Mouse (Mus musculus) stomach, embryonic 16.5 days (tissue): ENCODE results near the gene Gm20715. TPM values are rescaled to one million over a fixed set of nuclear protein-coding genes. Genes with fewer than 3 reads are reported as not detected.
"Not testable (repeated sequence)": the region's sequence is repeated elsewhere in the genome, so short reads cannot be mapped to it uniquely, and the experiment has no call there.

ENCODE experiments used
- ATAC-seq: fragments of 200-750 bp; cut with Nextera tagmentation; 2 replicates; pipeline ENCODE4 v1.8.0; 2017; ENCODE audit warnings: moderate number of reproducible peaks, moderate TSS enrichment; ENCODE audit not compliant: insufficient read depth, low FRiP score
- H3K27ac ChIP-seq: fragments of 300-500 bp; sonication (generic); 2 replicates; pipeline ENCODE4 v1.5.1; 2014; ENCODE audit warnings: low read length
- H3K27me3 ChIP-seq: fragments of 300-500 bp; sonication (generic); 2 replicates; pipeline ENCODE4 v1.6.1; 2014; ENCODE audit warnings: low read length, control low read depth, mixed read lengths; ENCODE audit not compliant: control insufficient read depth, insufficient read depth
- H3K36me3 ChIP-seq: fragments of 300-500 bp; sonication (generic); 2 replicates; pipeline ENCODE4 v1.6.1; 2014; ENCODE audit warnings: low read length; ENCODE audit not compliant: control insufficient read depth, insufficient read depth
- H3K4me1 ChIP-seq: fragments of 300-500 bp; sonication (generic); 2 replicates; pipeline ENCODE4 v1.6.1; 2014; ENCODE audit warnings: low read length, control low read depth, mixed read lengths; ENCODE audit not compliant: control insufficient read depth, insufficient read depth
- H3K4me2 ChIP-seq: fragments of 300-500 bp; sonication (generic); 2 replicates; pipeline ENCODE4 v1.6.1; 2014; ENCODE audit warnings: low read depth, low read length, mixed read lengths
- H3K4me3 ChIP-seq: fragments of 300-500 bp; sonication (generic); replicated peaks from 2 replicates; pipeline ENCODE4 v1.5.1; 2014; ENCODE audit warnings: mild to moderate bottlenecking, low read length
- H3K9ac ChIP-seq: fragments of 300-500 bp; sonication (generic); 2 replicates; pipeline ENCODE4 v1.6.1; 2014; ENCODE audit warnings: low read length
- H3K9me3 ChIP-seq: fragments of 300-500 bp; sonication (generic); replicated peaks from 2 replicates; pipeline ENCODE4 v1.6.1; 2016; ENCODE audit warnings: low read length, control low read depth; ENCODE audit not compliant: control insufficient read depth
- WGBS: fragments of 180-500 bp; shearing (Covaris S2); extraction: QIAGEN DNeasy Blood & Tissue Kit; methylation state at CpG from one replicate; pipeline ENCODE4 v1.1.7; 2014; 5-methylcytosine and 5-hydroxymethylcytosine counted together
- polyA plus RNA-seq: library from polyadenylated mRNA; unstranded; fragments of >200 nt; fragmentation: Nextera tagmentation; extraction: Ambion mirVana; gene quantifications from 2 replicates; pipeline ENCODE4 v1.2.1, GENCODE M21; 2015

The Gm20715 gene
- not detected in 2 replicates for polyA plus RNA-seq

- H3K27ac ChIP-seq: no peak within 1 kb of the TSS
- no peaks in the 10 kb centered on the region for H3K4me1 ChIP-seq
- no peak within 1 kb of the TSS for H3K9ac ChIP-seq
- no peaks in the 10 kb centered on the region for H3K27me3 ChIP-seq
- no peaks in the 10 kb centered on the region for H3K36me3 ChIP-seq
- H3K4me3 ChIP-seq: no peak within 1 kb of the TSS
- no peaks in the 10 kb centered on the region for H3K9me3 ChIP-seq
- peak; percentile 94 for ATAC-seq
- no peak within 1 kb of the TSS for H3K4me2 ChIP-seq
- WGBS: 0% methylated on average over 17 of the region's 17 CpGs
These were observed at the start of gene Gm20715 for GRCm38 (mm10) chr7:6410043-6410442. Gm20715 (plus strand) TSS chr7:6410277.

- H3K27me3 ChIP-seq: no peaks in the 10 kb centered on the region
- H3K27ac ChIP-seq: no peak overlapping the region
- ATAC-seq: no peak
- H3K36me3 ChIP-seq: no peaks in the 10 kb centered on the region
- 14% methylated on average over 9 of the region's 9 CpGs for WGBS
- no peak overlapping the region for H3K4me3 ChIP-seq
- no peak overlapping the region for H3K4me2 ChIP-seq
- no peaks in the 10 kb centered on the region for H3K9me3 ChIP-seq
- no peak overlapping the region for H3K9ac ChIP-seq
- H3K4me1 ChIP-seq: peaks cover 10% of the 10 kb centered on the region
These were observed 49.5 kb upstream of the Gm20715 start for GRCm38 (mm10) chr7:6360477-6361060.

DNA sequence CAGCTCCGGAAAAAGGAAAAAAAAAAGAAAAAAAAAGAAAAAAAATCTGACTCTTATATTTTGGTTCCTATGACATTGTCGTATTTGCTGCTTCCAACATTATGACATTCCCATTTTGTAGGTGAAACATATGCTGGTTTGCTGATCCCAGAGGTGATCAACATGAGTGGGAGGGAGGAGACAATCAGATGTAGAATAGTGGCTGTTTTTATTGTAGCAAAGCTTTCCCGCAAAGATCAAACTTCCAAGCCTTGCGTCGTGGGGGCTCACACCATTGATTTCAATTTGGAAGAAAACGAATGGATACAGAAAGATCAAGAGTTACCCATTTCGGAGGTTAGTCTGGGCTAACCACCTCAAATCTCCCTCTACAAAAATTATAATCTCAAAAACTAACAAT is 48.3 kb upstream of the Gm20715 start:
- H3K4me2 ChIP-seq: peak overlapping the region; percentile 64
- 23% methylated on average over 7 of the region's 7 CpGs for WGBS
- peak overlapping the region; percentile 73 for H3K9ac ChIP-seq
- no peaks in the 10 kb centered on the region for H3K27me3 ChIP-seq
- peak overlapping the region; percentile 68 for H3K4me3 ChIP-seq
- no peak for ATAC-seq
- H3K36me3 ChIP-seq: no peaks in the 10 kb centered on the region
- H3K9me3 ChIP-seq: no peaks in the 10 kb centered on the region
- peaks cover 10% of the 10 kb centered on the region for H3K4me1 ChIP-seq
- peak overlapping the region; percentile 88 for H3K27ac ChIP-seq

DNA sequence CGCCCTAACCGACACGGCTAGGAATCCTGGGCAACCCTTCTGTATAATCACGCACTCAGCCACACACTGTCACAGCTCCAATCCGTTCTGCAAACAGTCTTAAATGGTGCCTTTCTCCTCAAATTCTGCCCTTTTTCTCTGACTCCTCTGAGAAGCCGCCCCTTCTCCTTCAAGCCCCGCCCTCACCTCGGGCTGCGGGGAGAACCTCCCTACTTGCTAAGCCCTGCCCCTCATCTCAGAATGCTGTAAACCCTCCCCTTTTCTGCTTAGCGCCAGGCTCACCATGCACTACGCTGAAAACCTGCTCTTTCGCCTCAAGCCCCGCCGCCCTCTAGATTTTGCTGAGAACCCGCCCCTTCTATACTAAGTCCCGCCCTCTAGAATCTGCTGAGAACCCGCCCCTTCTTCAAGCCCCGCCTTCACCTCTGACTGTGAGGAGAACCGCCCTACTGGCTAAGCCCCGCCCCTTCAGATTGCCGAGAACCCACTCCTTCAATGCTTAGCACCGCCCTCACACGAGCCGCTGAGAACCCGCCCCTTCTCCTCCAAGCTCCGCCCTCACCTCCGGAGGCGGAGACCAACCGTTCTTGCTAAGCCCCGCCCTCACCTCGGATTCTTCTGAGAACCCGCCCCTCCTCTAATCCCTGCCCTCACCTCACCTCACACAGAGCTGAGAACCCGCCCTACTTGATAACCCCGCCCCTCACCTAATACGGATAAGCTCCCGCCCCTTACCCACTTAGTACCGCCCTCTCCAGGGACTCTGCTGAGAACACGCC is 47.6 kb upstream of the Gm20715 start:
- H3K4me3 ChIP-seq: peak overlapping the region; percentile 68
- WGBS: under 1% methylated on average over 37 of the region's 38 CpGs
- H3K4me2 ChIP-seq: peak overlapping the region; percentile 71
- H3K27me3 ChIP-seq: no peaks in the 10 kb centered on the region
- H3K4me1 ChIP-seq: peaks cover 10% of the 10 kb centered on the region
- no peaks in the 10 kb centered on the region for H3K36me3 ChIP-seq
- H3K9ac ChIP-seq: peak overlapping the region; percentile 73
- H3K9me3 ChIP-seq: no peaks in the 10 kb centered on the region
- ATAC-seq: peak; percentile 95
- H3K27ac ChIP-seq: peak overlapping the region; percentile 93

GRCm38 (mm10) chr7:6363047-6363488 is 47.0 kb upstream of the Gm20715 start, which contains the start of gene Zfp78:
Zfp78 (plus strand) TSS chr7:6363280.
- H3K36me3 ChIP-seq: no peaks in the 10 kb centered on the region
- peak within 1 kb of the TSS; percentile 68 for H3K4me3 ChIP-seq
- H3K9ac ChIP-seq: peak within 1 kb of the TSS; percentile 78
- peaks cover 10% of the 10 kb centered on the region for H3K4me1 ChIP-seq
- H3K27me3 ChIP-seq: no peaks in the 10 kb centered on the region
- no peaks in the 10 kb centered on the region for H3K9me3 ChIP-seq
- under 1% methylated on average over 23 of the region's 23 CpGs for WGBS
- H3K4me2 ChIP-seq: peak within 1 kb of the TSS; percentile 71
- peak; percentile 81 for ATAC-seq
- H3K27ac ChIP-seq: peak within 1 kb of the TSS; percentile 93

GRCm38 (mm10) chr7:6364761-6365160 is 45.3 kb upstream of the Gm20715 start:
- no peak for ATAC-seq
- no peak overlapping the region for H3K27ac ChIP-seq
- H3K4me3 ChIP-seq: no peak overlapping the region
- 60% methylated on average over 1 of the region's 1 CpGs for WGBS
- no peak overlapping the region for H3K4me2 ChIP-seq
- H3K9ac ChIP-seq: no peak overlapping the region
- no peaks in the 10 kb centered on the region for H3K9me3 ChIP-seq
- H3K36me3 ChIP-seq: no peaks in the 10 kb centered on the region
- H3K4me1 ChIP-seq: peaks cover 10% of the 10 kb centered on the region
- H3K27me3 ChIP-seq: no peaks in the 10 kb centered on the region

GRCm38 (mm10) chr7:6367185-6367584 is 42.9 kb upstream of the Gm20715 start:
- WGBS: 86% methylated on average over 5 of the region's 5 CpGs
- Histone ChIP-seq H3K9ac (no peak overlapping the region), H3K4me3 (no peak overlapping the region), H3K4me1 (peaks cover 7% of the 10 kb centered on the region; the same call in 1 of the 2 replicates), H3K9me3 (no peaks in the 10 kb centered on the region), H3K27ac (no peak overlapping the region), H3K27me3 (no peaks in the 10 kb centered on the region), H3K4me2 (no peak overlapping the region), H3K36me3 (no peaks in the 10 kb centered on the region)
- ATAC-seq: no peak

- not testable (repeated sequence) for H3K9me3 ChIP-seq, H3K4me2 ChIP-seq, H3K36me3 ChIP-seq, H3K9ac ChIP-seq, H3K4me3 ChIP-seq, ATAC-seq, H3K27me3 ChIP-seq, H3K4me1 ChIP-seq, H3K27ac ChIP-seq
- 81% methylated on average over 5 of the region's 5 CpGs for WGBS
These were observed 41.9 kb upstream of the Gm20715 start for GRCm38 (mm10) chr7:6368146-6368545.

DNA sequence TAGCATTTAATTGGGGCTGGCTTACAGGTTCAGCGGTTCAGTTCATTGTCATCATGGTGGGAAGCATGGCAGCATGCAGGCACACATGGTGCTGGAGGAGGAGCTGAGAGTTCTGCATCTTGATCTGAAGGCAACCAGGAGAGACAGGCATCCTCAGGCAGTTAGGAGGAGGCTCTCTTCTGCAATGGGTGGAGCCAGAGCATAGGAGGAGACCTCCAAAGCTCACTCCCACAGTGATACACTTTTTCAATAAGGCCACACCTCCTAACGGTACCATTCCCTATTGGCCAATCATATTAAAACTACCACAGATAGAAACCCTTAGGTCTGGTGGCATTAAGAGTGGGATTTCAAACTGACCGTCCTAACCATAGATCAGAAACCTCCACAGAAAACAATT is 40.6 kb upstream of the Gm20715 start:
- Histone ChIP-seq H3K27ac (no peak overlapping the region), H3K27me3 (no peaks in the 10 kb centered on the region), H3K4me3 (no peak overlapping the region), H3K9me3 (no peaks in the 10 kb centered on the region), H3K4me2 (no peak overlapping the region), H3K4me1 (no peaks in the 10 kb centered on the region), H3K9ac (no peak overlapping the region), H3K36me3 (no peaks in the 10 kb centered on the region)
- no peak for ATAC-seq
- 80% methylated on average over 3 of the region's 3 CpGs for WGBS
